8 mouse cellular contexts compared by ENCODE assay signal in the genomic region with DNA sequence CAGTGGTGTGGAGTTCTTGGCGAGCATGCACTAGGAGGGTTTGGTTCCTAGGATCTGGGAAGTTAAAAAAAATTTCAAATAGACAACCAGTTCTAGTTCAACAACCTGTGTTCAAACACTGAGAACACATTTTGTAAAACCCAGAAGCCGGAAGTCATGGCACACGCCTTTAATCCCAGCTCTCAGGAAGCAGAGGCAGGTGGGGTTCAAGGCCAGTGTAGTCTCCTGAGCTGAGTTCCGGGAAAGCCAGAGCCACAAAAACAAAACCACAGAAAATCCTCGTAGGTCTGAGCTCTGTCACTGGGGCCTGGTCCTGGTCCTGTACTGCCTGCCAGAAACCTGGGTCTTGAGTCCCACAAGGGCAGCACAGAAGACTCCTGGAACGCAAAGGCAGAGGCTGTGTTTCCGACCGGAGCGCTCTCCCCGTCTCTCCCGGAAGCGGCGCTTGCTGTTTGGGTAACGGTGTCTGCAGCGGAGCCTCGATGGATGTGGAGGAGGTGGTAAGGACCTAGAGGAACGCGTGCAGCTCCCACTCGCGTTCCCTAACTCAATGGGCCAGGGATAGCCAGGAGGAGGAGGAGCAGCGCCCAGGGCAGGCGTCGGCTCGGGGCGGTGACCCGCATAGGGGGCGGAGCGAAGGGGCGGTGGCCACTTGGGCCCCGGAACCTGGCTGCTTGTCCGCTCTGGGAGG. TPM values are rescaled to one million over a fixed set of nuclear protein-coding genes. Genes with fewer than 3 reads are reported as not detected.
DNase-seq lines count a peak whose midpoint lies in the region; ATAC-seq lines count a peak whose summit lies in the region.

A gene (plus strand): TSS at position 210 of the 691 bp plus-strand sequence.

- peak; percentile 94 for DNase-seq in 3T3-L1 (ENCODE audit: low read depth, low spot score)
- peak; percentile 63 to 75 for DNase-seq in adrenal gland, postnatal 4 days (ENCODE audit: low spot score in 2 of 2)
- DNase-seq in embryonic facial prominence, embryonic 14.5 days (ENCODE audit: low spot score) = peak; percentile 82
- DNase-seq in heart, adult 9 months (ENCODE audit: low spot score in 2 of 2) = peak; percentile 78 to 85
- DNase-seq in monocyte, adult 2 months (ENCODE audit: low read depth in 1 of 2, low spot score in 2 of 2) = peak; percentile 49 to 78
- DNase-seq in spleen, postnatal 36 days (ENCODE audit: low spot score in 2 of 2) = peak; percentile 74

- H3K4me2 ChIP-seq in embryonic facial prominence, embryonic 14.5 days (ENCODE audit: low read depth, low read length) = peak within 1 kb of the TSS; percentile 48
- peak within 1 kb of the TSS; percentile 45 for H3K4me2 ChIP-seq in kidney, embryonic 14.5 days (replicated peaks; ENCODE audit: low read depth, low read length)
- H3K4me2 ChIP-seq in limb, embryonic 15.5 days = peak within 1 kb of the TSS; percentile 51

- H3K9ac ChIP-seq in embryonic facial prominence, embryonic 14.5 days (ENCODE audit: low read depth, low read length) = peak within 1 kb of the TSS; percentile 69
- H3K9ac ChIP-seq in kidney, embryonic 14.5 days (ENCODE audit: low read depth, low read length) = peak within 1 kb of the TSS; percentile 67
- H3K9ac ChIP-seq in limb, embryonic 15.5 days = peak within 1 kb of the TSS; percentile 55

- no peaks in the 10 kb centered on the region for H3K4me1 ChIP-seq in embryonic facial prominence, embryonic 14.5 days (ENCODE audit: control insufficient read depth, insufficient read depth, low read length)
- H3K4me1 ChIP-seq in kidney, embryonic 14.5 days (ENCODE audit: control insufficient read depth, insufficient read depth, low read length) = no peaks in the 10 kb centered on the region
- H3K4me1 ChIP-seq in limb, embryonic 15.5 days = no peaks in the 10 kb centered on the region

- no peaks in the 10 kb centered on the region for H3K27me3 ChIP-seq in embryonic facial prominence, embryonic 14.5 days (replicated peaks; ENCODE audit: control insufficient read depth, insufficient read depth, low read length)
- H3K27me3 ChIP-seq in kidney, embryonic 14.5 days (ENCODE audit: control insufficient read depth, insufficient read depth, low read length) = no peaks in the 10 kb centered on the region
- H3K27me3 ChIP-seq in limb, embryonic 15.5 days = no peaks in the 10 kb centered on the region

- H3K4me3 ChIP-seq in embryonic facial prominence, embryonic 14.5 days (ENCODE audit: low read depth, low read length) = peak within 1 kb of the TSS; percentile 63
- H3K4me3 ChIP-seq in kidney, embryonic 14.5 days (ENCODE audit: low read length) = peak within 1 kb of the TSS; percentile 78
- H3K4me3 ChIP-seq in limb, embryonic 15.5 days = peak within 1 kb of the TSS; percentile 76

- peak; percentile 89 for ATAC-seq in embryonic facial prominence, embryonic 14.5 days (ENCODE audit: low read depth)
- peak; percentile 89 for ATAC-seq in kidney, embryonic 14.5 days (ENCODE audit: low FRiP score, low TSS enrichment)
- peak; percentile 83 for ATAC-seq in limb, embryonic 15.5 days (ENCODE audit: insufficient number of reproducible peaks, low FRiP score, low TSS enrichment, low read depth)

- H3K9me3 ChIP-seq in embryonic facial prominence, embryonic 14.5 days (ENCODE audit: control insufficient read depth, low read length) = no peaks in the 10 kb centered on the region
- no peaks in the 10 kb centered on the region for H3K9me3 ChIP-seq in kidney, embryonic 14.5 days (ENCODE audit: control insufficient read depth, low read length)
- no peaks in the 10 kb centered on the region for H3K9me3 ChIP-seq in limb, embryonic 15.5 days

- no peak within 1 kb of the TSS; the same call in 1 of the 2 replicates for H3K27ac ChIP-seq in embryonic facial prominence, embryonic 14.5 days (replicated peaks; ENCODE audit: low read depth, low read length)
- H3K27ac ChIP-seq in kidney, embryonic 14.5 days (ENCODE audit: low read depth, low read length) = peak within 1 kb of the TSS; percentile 30; the same call in 1 of the 2 replicates
- peak within 1 kb of the TSS; percentile 73 for H3K27ac ChIP-seq in limb, embryonic 15.5 days

- H3K36me3 ChIP-seq in embryonic facial prominence, embryonic 14.5 days (ENCODE audit: control insufficient read depth, insufficient read depth, low read length) = no peaks in the 10 kb centered on the region
- H3K36me3 ChIP-seq in kidney, embryonic 14.5 days (ENCODE audit: control insufficient read depth, insufficient read depth, low read length) = no peaks in the 10 kb centered on the region
- no peaks in the 10 kb centered on the region for H3K36me3 ChIP-seq in limb, embryonic 15.5 days

- 8% methylated on average over 31 of the region's 31 CpGs for WGBS in embryonic facial prominence, embryonic 14.5 days
- WGBS in kidney, embryonic 14.5 days = 10% methylated on average over 31 of the region's 31 CpGs
- 9% methylated on average over 31 of the region's 31 CpGs for WGBS in limb, embryonic 15.5 days

RNA-seq across cellular contexts. Expression of the gene that starts here (rescaled TPM):
- total RNA-seq in adrenal gland, postnatal 4 days (2021) = 10 to 100 TPM; 20.1 to 25.2 TPM
- 23.8 and 24.0 TPM in 2 replicates for polyA plus RNA-seq in embryonic facial prominence, embryonic 14.5 days (2014; fragmentation: Nextera tagmentation; extraction: Ambion mirVana)
- polyA plus RNA-seq in kidney, embryonic 14.5 days (2014; fragmentation: Nextera tagmentation; extraction: Ambion mirVana) = 29.1 and 34.3 TPM in 2 replicates
- 27.4 and 27.7 TPM in 2 replicates for polyA plus RNA-seq in limb, embryonic 15.5 days (2015; fragmentation: Nextera tagmentation; extraction: Ambion mirVana)
